Mouse (Mus musculus) heart, embryonic 14.5 days (tissue): Measurements from ENCODE around the gene Tmem220. TPM values are rescaled to one million over a fixed set of nuclear protein-coding genes. Genes with fewer than 3 reads are reported as not detected.

ENCODE experiments used
- ATAC-seq: fragments of 200-750 bp; cut with Nextera tagmentation; 2 replicates; pipeline ENCODE4 v1.8.0; 2017; ENCODE audit warnings: low read depth, moderate TSS enrichment; ENCODE audit not compliant: insufficient number of reproducible peaks, insufficient read depth, low FRiP score
- H3K27ac ChIP-seq, 2 experiments: fragments of 200-500 bp in 1 of 2; fragments of 300-500 bp in 1 of 2; sonication (generic) in 1 of 2; replicated peaks in 1 of 2; 2 replicates each; pipeline ENCODE4 v1.5.1; 2012 to 2014; ENCODE audit warnings: low read depth in 2 of 2, low read length in 2 of 2, control low read depth in 1 of 2, mild to moderate bottlenecking in 1 of 2, mixed read lengths in 1 of 2; ENCODE audit not compliant: control insufficient read depth in 1 of 2, insufficient read depth in 1 of 2
- H3K27me3 ChIP-seq: fragments of 300-500 bp; sonication (generic); 2 replicates; pipeline ENCODE4 v1.6.1; 2014; ENCODE audit warnings: mild to moderate bottlenecking, low read length, control low read depth; ENCODE audit not compliant: control insufficient read depth, insufficient read depth
- H3K36me3 ChIP-seq: fragments of 300-500 bp; sonication (generic); 2 replicates; pipeline ENCODE4 v1.6.1; 2014; ENCODE audit warnings: mild to moderate bottlenecking, control low read depth, low read length, mixed read lengths; ENCODE audit not compliant: control insufficient read depth, insufficient read depth
- H3K4me1 ChIP-seq, 2 experiments: fragments of 200-500 bp in 1 of 2; fragments of 300-500 bp in 1 of 2; sonication (generic) in 1 of 2; 2 replicates each; pipeline ENCODE4 v1.6.1; 2012 to 2014; ENCODE audit warnings: low read length in 2 of 2, control low read depth in 1 of 2, mixed read lengths in 1 of 2; ENCODE audit not compliant: control insufficient read depth in 2 of 2, insufficient read depth in 2 of 2
- H3K4me2 ChIP-seq: fragments of 300-500 bp; sonication (generic); 2 replicates; pipeline ENCODE4 v1.6.1; 2014; ENCODE audit warnings: mild to moderate bottlenecking, low read length
- H3K4me3 ChIP-seq, 2 experiments: fragments of 200-500 bp in 1 of 2; fragments of 300-500 bp in 1 of 2; sonication (generic) in 1 of 2; 2 replicates each; pipeline ENCODE4 v1.5.1; 2012 to 2014; ENCODE audit warnings: low read length in 2 of 2, mild to moderate bottlenecking in 2 of 2, control low read depth in 1 of 2, low read depth in 1 of 2, moderate library complexity in 1 of 2; ENCODE audit not compliant: control insufficient read depth in 1 of 2, insufficient read depth in 1 of 2
- H3K9ac ChIP-seq: fragments of 300-500 bp; sonication (generic); 2 replicates; pipeline ENCODE4 v1.6.1; 2014; ENCODE audit warnings: mild to moderate bottlenecking, low read length
- H3K9me3 ChIP-seq: fragments of 300-500 bp; sonication (generic); 2 replicates; pipeline ENCODE4 v1.6.1; 2016; ENCODE audit warnings: low read length, control low read depth; ENCODE audit not compliant: control insufficient read depth
- WGBS: fragments of 180-500 bp; shearing (Covaris S2); extraction: QIAGEN DNeasy Blood & Tissue Kit; methylation state at CpG from one replicate; pipeline ENCODE4 v1.1.7; 2014; 5-methylcytosine and 5-hydroxymethylcytosine counted together
- polyA plus RNA-seq: library from polyadenylated mRNA; unstranded; fragments of >200 nt; fragmentation: Nextera tagmentation; extraction: Ambion mirVana; gene quantifications from 2 replicates; pipeline ENCODE4 v1.2.1, GENCODE M21; 2014

Gene Tmem220
- polyA plus RNA-seq, 1 experiment from 2014 or later = 1.7 TPM

DNA sequence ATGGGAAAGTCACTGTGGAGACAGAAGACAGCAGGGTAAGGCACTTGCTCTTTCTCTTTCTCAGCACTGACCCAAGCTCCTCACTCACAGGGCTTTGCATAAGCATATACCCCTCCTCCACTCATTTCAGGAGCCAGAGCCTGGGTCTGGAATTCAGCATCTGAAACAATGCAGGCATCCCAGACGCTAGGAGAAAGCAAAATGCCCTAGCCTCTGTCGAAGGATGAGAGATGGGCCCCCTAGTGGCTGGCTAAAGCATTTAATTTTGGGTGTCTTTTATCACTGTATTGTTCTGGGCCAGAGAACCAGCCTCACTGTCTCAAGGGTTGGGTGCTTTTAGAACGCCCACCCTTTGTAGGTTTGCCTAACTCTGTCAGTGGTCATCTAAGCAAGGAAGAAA, 55.2 kb downstream of the Tmem220 start:
- H3K4me3 ChIP-seq = no peak overlapping the region
- peaks cover 26% of the 10 kb centered on the region for H3K27me3 ChIP-seq
- ATAC-seq = no peak
- peaks cover 3 to 4% of the 10 kb centered on the region in 2 experiments; a peak in 1 of 4 replicates for H3K4me1 ChIP-seq
- H3K9me3 ChIP-seq = peaks cover 3% of the 10 kb centered on the region; the same call in 1 of the 2 replicates
- no peak overlapping the region for H3K9ac ChIP-seq
- H3K27ac ChIP-seq = no peak overlapping the region
- no peak overlapping the region for H3K4me2 ChIP-seq
- WGBS = 0% methylated on average over 3 of the region's 3 CpGs
- no peaks in the 10 kb centered on the region for H3K36me3 ChIP-seq

DNA sequence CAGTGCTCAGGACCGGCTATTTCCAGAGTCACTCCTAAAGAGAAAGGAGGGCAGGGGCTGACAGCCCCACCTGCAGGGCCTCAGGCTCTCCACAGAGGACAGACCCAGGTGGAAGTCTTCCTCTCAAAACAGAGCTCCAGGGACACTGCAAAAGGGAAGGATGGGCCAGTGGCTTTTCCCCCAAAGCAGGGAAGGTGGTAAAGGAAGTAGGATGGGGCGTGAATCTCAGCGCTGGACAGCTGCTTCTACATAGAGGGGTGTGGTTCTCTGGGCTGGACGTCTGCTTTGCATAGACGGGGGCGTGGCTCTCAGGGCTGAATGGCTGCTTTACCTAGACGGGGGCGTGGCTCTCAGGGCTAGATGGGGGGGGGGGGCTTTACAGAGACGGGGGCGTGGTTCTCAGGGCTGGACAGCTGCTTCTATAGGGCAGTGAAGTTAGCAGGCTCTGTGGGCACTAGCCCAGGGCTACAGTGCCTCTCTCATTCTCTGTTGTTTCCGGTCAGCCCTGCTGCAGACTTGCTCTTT, 56.2 kb downstream of the Tmem220 start:
- Histone ChIP-seq H3K9ac (no peak overlapping the region), H3K4me1 (peaks cover 3 to 4% of the 10 kb centered on the region in 2 experiments; a peak in 1 of 4 replicates), H3K27ac (no peak overlapping the region), H3K4me3 (no peak overlapping the region), H3K27me3 (peaks cover 26% of the 10 kb centered on the region), H3K36me3 (no peaks in the 10 kb centered on the region), H3K9me3 (peaks cover 3% of the 10 kb centered on the region; the same call in 1 of the 2 replicates), H3K4me2 (no peak overlapping the region)
- no peak for ATAC-seq
- 5% methylated on average over 9 of the region's 11 CpGs for WGBS

DNA sequence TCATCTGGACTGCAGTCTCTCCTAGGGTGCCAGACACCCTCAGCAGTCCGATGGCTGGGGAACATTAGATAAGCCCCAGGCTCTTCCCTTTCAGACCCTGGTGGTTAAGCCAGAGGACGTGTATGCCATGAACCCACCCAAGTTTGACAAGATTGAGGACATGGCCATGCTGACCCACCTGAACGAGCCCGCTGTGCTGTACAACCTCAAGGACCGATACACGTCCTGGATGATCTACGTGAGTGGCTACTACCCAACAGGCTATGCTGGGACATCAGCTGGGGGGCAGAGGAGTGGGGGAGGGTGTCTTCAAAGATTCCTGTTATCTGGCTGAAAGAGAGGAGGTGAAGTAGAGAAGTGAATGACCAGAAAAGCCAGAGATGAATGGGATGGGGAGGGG, 57.2 kb downstream of the Tmem220 start:
- no peak for ATAC-seq
- peaks cover 3 to 4% of the 10 kb centered on the region in 2 experiments; a peak in 1 of 4 replicates for H3K4me1 ChIP-seq
- peaks cover 3% of the 10 kb centered on the region; the same call in 1 of the 2 replicates for H3K9me3 ChIP-seq
- peaks cover 26% of the 10 kb centered on the region for H3K27me3 ChIP-seq
- no peak overlapping the region for H3K9ac ChIP-seq
- no peak overlapping the region for H3K4me3 ChIP-seq
- no peak overlapping the region for H3K4me2 ChIP-seq
- 66% methylated on average over 7 of the region's 7 CpGs for WGBS
- no peaks in the 10 kb centered on the region for H3K36me3 ChIP-seq
- H3K27ac ChIP-seq = no peak overlapping the region

DNA sequence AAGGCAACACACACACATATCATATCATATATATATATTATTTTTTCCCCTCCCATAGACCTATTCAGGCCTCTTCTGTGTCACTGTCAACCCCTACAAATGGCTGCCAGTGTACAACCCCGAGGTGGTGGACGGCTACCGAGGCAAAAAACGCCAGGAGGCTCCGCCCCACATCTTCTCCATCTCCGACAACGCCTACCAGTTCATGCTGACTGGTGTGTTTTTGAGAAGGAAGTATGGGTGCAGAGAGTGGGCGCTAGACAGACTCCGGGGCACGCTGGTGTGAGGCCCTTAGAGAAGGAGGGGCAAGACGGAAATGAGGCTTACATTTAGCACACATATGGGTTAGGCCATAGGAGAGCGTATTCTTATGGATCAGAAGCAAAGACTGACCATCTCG, 57.8 kb downstream of the Tmem220 start:
- Histone ChIP-seq H3K4me3 (no peak overlapping the region), H3K4me1 (peaks cover 3 to 4% of the 10 kb centered on the region in 2 experiments; a peak in 1 of 4 replicates), H3K36me3 (no peaks in the 10 kb centered on the region), H3K9ac (no peak overlapping the region), H3K4me2 (no peak overlapping the region), H3K27me3 (peaks cover 26% of the 10 kb centered on the region), H3K9me3 (peaks cover 3% of the 10 kb centered on the region; the same call in 1 of the 2 replicates), H3K27ac (no peak overlapping the region)
- WGBS = 77% methylated on average over 13 of the region's 13 CpGs
- no peak for ATAC-seq

DNA sequence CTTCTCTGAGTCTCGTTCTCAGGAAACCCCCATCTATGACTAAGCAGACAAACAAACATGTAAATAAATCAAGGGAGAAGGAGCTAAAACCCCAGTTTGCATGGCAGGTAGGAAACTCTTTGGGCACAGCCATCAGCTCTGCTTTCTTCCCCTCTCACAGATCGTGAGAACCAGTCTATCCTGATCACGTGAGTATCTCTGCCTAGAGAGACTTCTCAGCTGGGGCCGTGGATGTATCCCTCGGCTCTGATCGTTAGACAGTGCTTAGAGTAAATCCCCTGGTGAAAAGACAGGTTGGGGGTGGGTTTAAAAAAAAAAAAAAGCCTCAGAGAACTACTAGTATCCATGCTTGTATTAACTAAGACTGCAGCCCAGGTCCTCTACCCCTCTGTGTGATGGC, 58.3 kb downstream of the Tmem220 start:
- Histone ChIP-seq H3K4me1 (peaks cover 3 to 4% of the 10 kb centered on the region in 2 experiments; a peak in 1 of 4 replicates), H3K9me3 (peaks cover 3% of the 10 kb centered on the region; the same call in 1 of the 2 replicates), H3K4me3 (no peak overlapping the region), H3K9ac (no peak overlapping the region), H3K27me3 (peaks cover 26% of the 10 kb centered on the region), H3K36me3 (no peaks in the 10 kb centered on the region), H3K27ac (no peak overlapping the region), H3K4me2 (no peak overlapping the region)
- ATAC-seq = no peak
- 62% methylated on average over 6 of the region's 6 CpGs for WGBS

DNA sequence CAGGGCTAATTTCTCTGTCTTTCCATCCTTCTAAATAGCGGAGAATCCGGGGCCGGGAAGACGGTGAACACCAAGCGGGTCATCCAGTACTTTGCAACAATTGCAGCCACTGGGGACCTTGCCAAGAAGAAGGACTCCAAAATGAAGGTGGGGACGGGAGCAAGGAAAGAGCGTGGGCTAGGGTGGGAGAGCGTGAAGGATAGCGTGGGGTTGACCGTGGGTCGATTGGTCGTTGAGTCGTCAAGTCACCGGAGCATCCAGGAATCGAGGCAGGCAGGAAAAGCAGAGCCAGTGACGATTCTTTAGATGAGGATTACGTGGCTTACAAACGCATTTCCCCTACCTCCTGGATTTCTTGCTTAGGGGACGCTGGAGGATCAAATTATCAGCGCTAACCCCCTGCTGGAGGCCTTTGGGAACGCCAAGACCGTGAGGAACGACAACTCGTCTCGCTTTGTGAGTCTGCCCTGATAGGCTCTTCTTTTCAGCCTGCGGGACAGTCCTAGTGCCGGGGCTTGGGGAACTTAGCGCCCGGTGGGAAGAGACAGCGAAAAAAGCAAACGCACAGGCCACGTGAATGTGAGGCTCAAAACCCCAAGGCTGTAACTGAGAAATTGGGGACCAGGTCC, 58.9 kb downstream of the Tmem220 start:
- H3K27me3 ChIP-seq = peaks cover 26% of the 10 kb centered on the region
- no peak overlapping the region for H3K4me3 ChIP-seq
- H3K27ac ChIP-seq = no peak overlapping the region
- no peak for ATAC-seq
- peaks cover 3 to 4% of the 10 kb centered on the region in 2 experiments; a peak in 1 of 4 replicates for H3K4me1 ChIP-seq
- no peaks in the 10 kb centered on the region for H3K36me3 ChIP-seq
- H3K9ac ChIP-seq = no peak overlapping the region
- H3K4me2 ChIP-seq = no peak overlapping the region
- 37% methylated on average over 32 of the region's 32 CpGs for WGBS
- H3K9me3 ChIP-seq = peaks cover 3% of the 10 kb centered on the region; the same call in 1 of the 2 replicates
